Mouse (Mus musculus): ENCODE results near the gene Vsig8. TPM values are rescaled to one million over a fixed set of nuclear protein-coding genes. Genes with fewer than 3 reads are reported as not detected.

The Vsig8 gene
- 0.28 TPM in 1 of 2 replicates, not detected in the other for polyA plus RNA-seq (2014; fragmentation: Nextera tagmentation; extraction: Ambion mirVana)

DNA sequence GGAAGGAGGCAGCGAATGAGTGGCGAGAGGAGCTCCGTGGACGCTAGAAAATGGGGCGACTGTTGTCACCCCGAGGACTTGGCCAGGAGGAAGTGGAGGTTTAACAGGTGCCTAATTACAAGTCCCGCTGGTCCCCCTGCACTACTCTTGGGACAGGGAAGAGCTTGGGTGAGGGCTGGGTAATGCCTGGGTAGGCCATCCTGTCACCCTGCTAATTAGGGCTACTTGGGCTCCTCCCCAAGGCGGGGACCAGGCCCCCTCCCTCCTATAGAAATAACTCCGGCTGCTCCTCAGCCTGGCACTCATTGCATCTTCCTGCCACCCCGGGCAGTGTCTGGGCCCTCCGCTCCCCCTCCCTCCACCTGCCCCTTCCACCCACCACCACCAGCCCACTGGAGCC is at the start of gene Vsig8:
Gene Vsig8 (plus strand): TSS at position 301 of the 400 bp plus-strand sequence.
- no peak for ATAC-seq (replicated peaks; ENCODE audit: insufficient number of reproducible peaks, low FRiP score, low TSS enrichment)
- H3K4me3 ChIP-seq (ENCODE audit: low read depth, low read length): no peak within 1 kb of the TSS
- H3K4me1 ChIP-seq (ENCODE audit: control insufficient read depth, insufficient read depth, low read length): 0 out of 2 replicates have a peak, but pooled peaks cover 3% of the 10 kb centered on the region
- no peaks in the 10 kb centered on the region for H3K9me3 ChIP-seq (replicated peaks; ENCODE audit: control insufficient read depth, low read length)
- no peaks in the 10 kb centered on the region for H3K36me3 ChIP-seq (ENCODE audit: control insufficient read depth, insufficient read depth, low read length)
- peaks cover 31% of the 10 kb centered on the region for H3K27me3 ChIP-seq (ENCODE audit: control insufficient read depth, insufficient read depth, low read length)
- WGBS (ENCODE audit: insufficient replicate concordance): 74% methylated on average over 11 of the region's 11 CpGs
- no peak within 1 kb of the TSS for H3K27ac ChIP-seq (ENCODE audit: low read depth, low read length)
- no peak within 1 kb of the TSS for H3K4me2 ChIP-seq
- H3K9ac ChIP-seq (ENCODE audit: low read depth, low read length): no peak within 1 kb of the TSS

DNA sequence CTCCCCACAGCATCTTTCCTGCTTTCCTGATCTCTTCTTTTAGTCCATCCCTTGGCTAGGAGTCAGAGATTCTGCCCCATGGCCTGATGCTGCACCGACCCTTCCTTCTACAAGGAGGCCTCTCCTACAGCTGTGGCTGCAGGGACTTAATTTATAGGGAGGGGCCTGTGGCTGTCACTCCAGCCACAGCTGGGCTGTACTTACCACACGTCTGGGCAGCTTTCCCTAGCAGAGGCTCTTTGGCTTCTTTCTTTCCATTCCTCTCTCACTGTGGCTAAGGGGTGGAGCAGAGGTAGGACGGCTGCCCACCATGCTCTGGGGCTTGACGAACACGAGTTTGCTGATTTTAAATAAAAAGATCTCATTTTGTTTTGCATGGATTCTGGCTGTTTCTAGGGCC is 48.7 kb upstream of the Vsig8 start:
- H3K4me3 ChIP-seq (ENCODE audit: low read depth, low read length): no peak overlapping the region
- H3K4me2 ChIP-seq: no peak overlapping the region
- no peak overlapping the region for H3K9ac ChIP-seq (ENCODE audit: low read depth, low read length)
- no peak overlapping the region; the same call in 1 of the 2 replicates for H3K27ac ChIP-seq (ENCODE audit: low read depth, low read length)
- WGBS (ENCODE audit: insufficient replicate concordance): 49% methylated on average over 5 of the region's 5 CpGs
- H3K36me3 ChIP-seq (ENCODE audit: control insufficient read depth, insufficient read depth, low read length): peaks cover 12% of the 10 kb centered on the region
- no peak for ATAC-seq (replicated peaks; ENCODE audit: insufficient number of reproducible peaks, low FRiP score, low TSS enrichment)
- H3K27me3 ChIP-seq (ENCODE audit: control insufficient read depth, insufficient read depth, low read length): no peaks in the 10 kb centered on the region
- no peaks in the 10 kb centered on the region for H3K9me3 ChIP-seq (replicated peaks; ENCODE audit: control insufficient read depth, low read length)
- peaks cover 44% of the 10 kb centered on the region for H3K4me1 ChIP-seq (ENCODE audit: control insufficient read depth, insufficient read depth, low read length)

DNA sequence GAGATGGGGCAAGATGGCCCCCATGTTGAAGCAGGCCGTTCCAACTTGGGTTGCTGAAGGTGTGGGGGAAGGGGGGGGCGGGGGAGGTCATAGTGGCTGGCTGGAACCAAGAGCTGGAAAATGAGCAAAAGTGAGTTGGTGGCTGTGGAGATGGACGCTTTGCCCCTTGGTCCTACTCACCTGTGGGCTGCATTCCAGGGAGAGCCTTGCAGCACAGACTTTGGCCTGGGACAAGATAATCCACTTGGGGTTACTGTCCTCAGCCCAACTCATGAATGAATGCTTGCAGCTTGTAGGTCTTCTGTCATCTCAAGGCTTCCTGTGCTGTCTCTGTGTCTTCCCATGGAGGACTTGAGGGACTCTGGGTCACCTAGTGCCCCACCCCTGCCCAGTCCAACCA is 48.0 kb upstream of the Vsig8 start:
- ATAC-seq (replicated peaks; ENCODE audit: insufficient number of reproducible peaks, low FRiP score, low TSS enrichment): no peak

GRCm38 (mm10) chr1:172508172-172508571 is 47.6 kb upstream of the Vsig8 start:
- no peak overlapping the region for H3K9ac ChIP-seq (ENCODE audit: low read depth, low read length)
- no peak overlapping the region for H3K4me3 ChIP-seq (ENCODE audit: low read depth, low read length)
- H3K36me3 ChIP-seq (ENCODE audit: control insufficient read depth, insufficient read depth, low read length): peaks cover 12% of the 10 kb centered on the region
- H3K9me3 ChIP-seq (replicated peaks; ENCODE audit: control insufficient read depth, low read length): no peaks in the 10 kb centered on the region
- H3K4me1 ChIP-seq (ENCODE audit: control insufficient read depth, insufficient read depth, low read length): peaks cover 39% of the 10 kb centered on the region
- H3K27ac ChIP-seq (ENCODE audit: low read depth, low read length): peak overlapping the region; percentile 62
- H3K27me3 ChIP-seq (ENCODE audit: control insufficient read depth, insufficient read depth, low read length): no peaks in the 10 kb centered on the region
- ATAC-seq (replicated peaks; ENCODE audit: insufficient number of reproducible peaks, low FRiP score, low TSS enrichment): peak; percentile 33; the same call in 1 of the 2 replicates
- WGBS (ENCODE audit: insufficient replicate concordance): 31% methylated on average over 2 of the region's 2 CpGs
- no peak overlapping the region for H3K4me2 ChIP-seq

More for the DNA sequence above, 48.0 kb upstream of the Vsig8 start:
- no peak overlapping the region for H3K9ac ChIP-seq (ENCODE audit: low read depth, low read length)
- no peak overlapping the region for H3K4me3 ChIP-seq (ENCODE audit: low read depth, low read length)
- WGBS (ENCODE audit: insufficient replicate concordance): 79% methylated on average over 3 of the region's 3 CpGs
- H3K27ac ChIP-seq (ENCODE audit: low read depth, low read length): no peak overlapping the region
- H3K9me3 ChIP-seq (replicated peaks; ENCODE audit: control insufficient read depth, low read length): no peaks in the 10 kb centered on the region
- H3K4me1 ChIP-seq (ENCODE audit: control insufficient read depth, insufficient read depth, low read length): peaks cover 39% of the 10 kb centered on the region
- no peak overlapping the region for H3K4me2 ChIP-seq
- H3K36me3 ChIP-seq (ENCODE audit: control insufficient read depth, insufficient read depth, low read length): peaks cover 12% of the 10 kb centered on the region
- no peaks in the 10 kb centered on the region for H3K27me3 ChIP-seq (ENCODE audit: control insufficient read depth, insufficient read depth, low read length)

GRCm38 (mm10) chr1:172509235-172509634 is 46.5 kb upstream of the Vsig8 start:
- Histone ChIP-seq H3K36me3 (ENCODE audit: control insufficient read depth, insufficient read depth, low read length) (peaks cover 12% of the 10 kb centered on the region), H3K9me3 (replicated peaks; ENCODE audit: control insufficient read depth, low read length) (no peaks in the 10 kb centered on the region), H3K9ac (ENCODE audit: low read depth, low read length) (no peak overlapping the region), H3K4me2 (no peak overlapping the region), H3K27me3 (ENCODE audit: control insufficient read depth, insufficient read depth, low read length) (no peaks in the 10 kb centered on the region), H3K4me1 (ENCODE audit: control insufficient read depth, insufficient read depth, low read length) (peaks cover 41% of the 10 kb centered on the region), H3K4me3 (ENCODE audit: low read depth, low read length) (no peak overlapping the region), H3K27ac (ENCODE audit: low read depth, low read length) (no peak overlapping the region)
- 68% methylated on average over 5 of the region's 5 CpGs for WGBS (ENCODE audit: insufficient replicate concordance)
- ATAC-seq (replicated peaks; ENCODE audit: insufficient number of reproducible peaks, low FRiP score, low TSS enrichment): no peak

DNA sequence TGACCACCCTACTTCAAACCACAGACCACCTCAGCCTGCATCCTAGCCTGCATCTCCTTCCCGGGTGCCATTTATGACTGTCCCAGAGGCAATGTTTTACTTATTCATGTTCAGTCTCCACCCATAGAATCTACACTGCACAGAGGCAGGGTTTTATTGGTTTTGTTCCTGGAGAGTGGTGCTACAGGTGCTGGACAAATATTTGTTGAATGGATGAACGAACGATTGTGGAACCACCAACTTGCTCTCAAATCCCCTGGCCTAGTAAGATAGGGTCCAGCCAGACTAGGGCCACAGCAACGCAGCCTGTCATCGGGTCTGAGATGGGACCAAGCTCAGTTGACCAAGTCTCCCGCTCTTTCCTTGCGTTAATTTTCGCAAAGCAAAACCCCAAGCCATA is 45.8 kb upstream of the Vsig8 start:
- Histone ChIP-seq H3K9ac (ENCODE audit: low read depth, low read length) (no peak overlapping the region), H3K27me3 (ENCODE audit: control insufficient read depth, insufficient read depth, low read length) (no peaks in the 10 kb centered on the region), H3K9me3 (replicated peaks; ENCODE audit: control insufficient read depth, low read length) (no peaks in the 10 kb centered on the region), H3K4me1 (ENCODE audit: control insufficient read depth, insufficient read depth, low read length) (peaks cover 38% of the 10 kb centered on the region), H3K27ac (ENCODE audit: low read depth, low read length) (no peak overlapping the region), H3K36me3 (ENCODE audit: control insufficient read depth, insufficient read depth, low read length) (peaks cover 12% of the 10 kb centered on the region), H3K4me3 (ENCODE audit: low read depth, low read length) (no peak overlapping the region), H3K4me2 (no peak overlapping the region)
- ATAC-seq (replicated peaks; ENCODE audit: insufficient number of reproducible peaks, low FRiP score, low TSS enrichment): no peak
- 49% methylated on average over 8 of the region's 8 CpGs for WGBS (ENCODE audit: insufficient replicate concordance)

DNA sequence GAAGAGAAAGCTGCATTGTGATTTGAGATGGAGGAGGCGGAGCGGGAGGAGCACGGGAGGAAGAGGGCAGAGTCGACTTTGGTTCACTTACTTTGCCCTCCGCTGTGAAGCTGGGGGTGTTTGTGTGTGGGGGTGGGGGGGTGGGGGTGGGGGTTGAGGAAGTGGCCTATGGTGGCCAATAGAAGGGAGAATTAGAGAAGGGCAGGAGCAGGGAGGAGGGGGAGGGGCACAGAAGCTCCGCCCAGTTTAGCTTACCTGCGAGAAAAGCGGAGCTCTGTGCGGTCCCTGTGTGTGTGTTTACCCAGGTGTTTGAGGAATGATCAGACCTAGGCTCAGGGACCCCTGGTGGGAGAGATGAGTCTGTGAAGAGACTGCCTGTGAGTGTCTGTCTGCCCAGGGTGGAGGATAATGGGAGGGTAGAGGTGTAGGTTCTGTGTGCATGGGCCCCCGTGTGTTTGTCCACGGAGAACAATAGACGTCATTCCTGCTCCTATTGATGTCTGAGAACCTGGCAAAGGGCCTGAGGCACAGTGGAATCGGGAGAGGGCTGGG is 45.2 kb upstream of the Vsig8 start:
- peak overlapping the region; percentile 62; the same call in 1 of the 2 replicates for H3K27ac ChIP-seq (ENCODE audit: low read depth, low read length)
- no peak overlapping the region for H3K9ac ChIP-seq (ENCODE audit: low read depth, low read length)
- WGBS (ENCODE audit: insufficient replicate concordance): 29% methylated on average over 13 of the region's 13 CpGs
- peaks cover 10% of the 10 kb centered on the region for H3K36me3 ChIP-seq (ENCODE audit: control insufficient read depth, insufficient read depth, low read length)
- ATAC-seq (replicated peaks; ENCODE audit: insufficient number of reproducible peaks, low FRiP score, low TSS enrichment): no peak
- no peaks in the 10 kb centered on the region for H3K27me3 ChIP-seq (ENCODE audit: control insufficient read depth, insufficient read depth, low read length)
- no peak overlapping the region for H3K4me2 ChIP-seq
- peaks cover 35% of the 10 kb centered on the region for H3K4me1 ChIP-seq (ENCODE audit: control insufficient read depth, insufficient read depth, low read length)
- H3K9me3 ChIP-seq (replicated peaks; ENCODE audit: control insufficient read depth, low read length): no peaks in the 10 kb centered on the region
- H3K4me3 ChIP-seq (ENCODE audit: low read depth, low read length): no peak overlapping the region

- peak overlapping the region; percentile 49 for H3K4me2 ChIP-seq
- H3K27me3 ChIP-seq (ENCODE audit: control insufficient read depth, insufficient read depth, low read length): no peaks in the 10 kb centered on the region
- peak overlapping the region; percentile 85 for H3K27ac ChIP-seq (ENCODE audit: low read depth, low read length)
- H3K36me3 ChIP-seq (ENCODE audit: control insufficient read depth, insufficient read depth, low read length): no peaks in the 10 kb centered on the region
- H3K9me3 ChIP-seq (replicated peaks; ENCODE audit: control insufficient read depth, low read length): peaks cover 4% of the 10 kb centered on the region
- H3K4me3 ChIP-seq (ENCODE audit: low read depth, low read length): no peak overlapping the region
- 0 out of 2 replicates have a peak, but pooled peaks have one; percentile 8 for ATAC-seq (replicated peaks; ENCODE audit: insufficient number of reproducible peaks, low FRiP score, low TSS enrichment)
- H3K9ac ChIP-seq (ENCODE audit: low read depth, low read length): peak overlapping the region; percentile 44
- 26% methylated on average over 13 of the region's 13 CpGs for WGBS (ENCODE audit: insufficient replicate concordance)
- H3K4me1 ChIP-seq (ENCODE audit: control insufficient read depth, insufficient read depth, low read length): peaks cover 22% of the 10 kb centered on the region
Measured at GRCm38 (mm10) chr1:172512962-172513361, 42.8 kb upstream of the Vsig8 start.
